Mouse (Mus musculus) urinary bladder, postnatal 14 days (tissue): Measurements from ENCODE around the gene Gm45194.

Experiments used
- DNase-seq: peaks from one replicate; pipeline ENCODE4 v3.0.0; 2021; ENCODE audit warnings: low spot score

The Gm45194 gene

GRCm38 (mm10) chrX:111891089-111891488 is at the start of gene Gm45194:
TSS of gene Gm45194 (plus strand) at chrX:111891389.
- no peak for DNase-seq

GRCm38 (mm10) chrX:111855878-111856277 is 35.3 kb upstream of the Gm45194 start:
- no peak for DNase-seq

- DNase-seq: no peak
These were observed 9.9 kb upstream of the Gm45194 start for GRCm38 (mm10) chrX:111881251-111881650.

GRCm38 (mm10) chrX:111894321-111895050 is 3.3 kb downstream of the Gm45194 start:
- DNase-seq: no peak

DNA sequence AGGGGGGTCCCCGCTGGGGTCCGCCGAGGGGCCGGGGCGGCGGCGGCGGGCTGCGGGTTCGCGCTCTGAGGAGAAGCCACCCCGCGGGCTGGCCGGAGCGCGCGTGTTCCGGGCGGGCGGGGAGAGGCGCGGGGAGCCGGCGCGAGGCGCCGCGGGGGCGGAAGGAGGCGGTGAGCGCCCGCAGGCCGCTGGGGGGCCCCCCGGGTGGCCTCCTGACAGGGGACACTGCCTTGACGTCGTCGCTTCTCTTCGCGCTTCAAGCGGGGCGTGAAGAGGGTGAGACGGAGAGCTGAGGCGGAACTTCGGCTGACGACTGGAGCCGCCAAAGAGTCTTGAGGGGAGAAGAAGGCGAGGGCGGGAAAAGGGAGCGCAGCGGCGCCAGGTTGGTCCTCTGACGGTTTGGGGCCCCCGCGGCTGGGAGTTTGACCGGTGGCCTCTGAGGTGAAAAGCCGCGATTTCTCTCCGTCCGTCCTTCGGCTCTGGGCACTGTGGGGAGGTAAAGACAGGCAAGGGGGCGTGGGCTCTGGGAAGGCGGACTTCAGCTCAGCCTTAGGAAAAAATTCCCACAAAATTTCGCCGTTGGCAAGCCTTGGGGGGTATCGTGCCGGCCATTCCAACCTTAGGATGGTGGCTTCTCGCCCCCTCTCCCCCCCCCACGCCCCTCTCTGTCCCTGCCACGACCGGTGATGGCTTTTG is 4.0 kb downstream of the Gm45194 start:
- DNase-seq: no peak

DNA sequence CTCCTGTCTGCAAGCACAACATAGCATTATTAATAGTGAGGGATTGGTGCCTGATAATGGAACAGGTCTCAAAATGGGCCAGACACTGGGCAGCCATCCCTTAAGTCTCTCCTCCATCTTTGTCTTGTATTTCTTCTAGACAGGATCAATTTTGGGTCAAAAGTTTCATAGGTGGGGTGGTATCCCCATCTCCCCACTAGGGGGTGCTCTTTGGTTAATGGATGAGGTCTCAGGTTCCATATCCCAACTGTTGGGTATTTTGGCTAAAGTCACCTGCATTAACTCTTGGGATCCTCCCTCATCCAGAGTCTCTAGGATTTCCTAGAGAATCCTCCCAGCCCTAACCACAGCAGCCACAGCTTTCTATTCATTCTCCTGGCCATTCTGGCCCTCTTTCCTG is 26.2 kb downstream of the Gm45194 start:
- DNase-seq: no peak

- DNase-seq: no peak
These were observed 69.7 kb downstream of the Gm45194 start for GRCm38 (mm10) chrX:111960909-111961308.

- no peak for DNase-seq
These were observed 108.5 kb downstream of the Gm45194 start for GRCm38 (mm10) chrX:111999661-112000060.

DNA sequence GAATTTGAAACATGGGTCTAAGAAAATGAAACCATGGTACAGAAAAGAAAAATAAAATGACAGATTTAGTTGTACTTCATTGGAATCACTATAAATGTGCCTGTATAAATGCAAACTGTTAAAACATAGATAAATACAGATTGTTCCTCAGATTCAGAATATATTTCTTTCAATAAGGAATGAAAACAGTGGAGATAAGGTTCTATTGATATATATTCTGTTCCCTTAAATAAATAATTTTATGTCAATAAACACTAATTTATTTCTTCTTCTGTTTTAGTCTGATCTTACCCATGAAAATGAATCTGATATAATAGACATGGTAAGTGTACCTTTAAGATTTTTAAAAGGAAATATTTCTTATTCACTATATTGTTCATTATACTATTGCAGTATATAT is 119.5 kb downstream of the Gm45194 start, which contains the start of gene Tex16:
Tex16 (plus strand) TSS at position 301 of the 400 bp plus-strand sequence.
- DNase-seq: no peak

GRCm38 (mm10) chrX:112238749-112239148 is 347.6 kb downstream of the Gm45194 start, which contains the start of gene 4933403O08Rik:
TSS of gene 4933403O08Rik (plus strand) at chrX:112239049.
- DNase-seq: no peak

GRCm38 (mm10) chrX:112242916-112243315 is 351.7 kb downstream of the Gm45194 start:
- DNase-seq: no peak

DNA sequence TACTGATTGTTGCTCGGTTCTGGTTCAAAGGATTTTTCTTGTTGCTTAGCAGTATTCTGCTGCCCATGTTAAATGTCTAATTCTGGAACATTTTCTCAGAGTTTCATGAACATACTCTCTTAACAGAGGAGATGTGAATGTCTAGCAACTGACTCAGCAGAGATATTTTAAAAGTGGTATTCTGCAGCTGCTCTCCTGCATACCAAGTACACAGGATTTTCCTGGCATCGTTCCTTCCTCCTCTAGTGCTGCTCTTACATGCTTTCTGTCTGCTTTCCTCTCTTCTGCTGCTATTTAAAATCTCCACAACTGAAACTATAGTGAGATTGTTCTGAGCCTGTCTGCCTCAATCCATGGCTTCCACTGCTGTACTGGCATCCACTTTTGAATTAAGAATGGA is 364.3 kb downstream of the Gm45194 start:
- no peak for DNase-seq

- no peak for DNase-seq
These were observed 382.4 kb downstream of the Gm45194 start for GRCm38 (mm10) chrX:112273550-112273949.
